Mouse (Mus musculus) limb, embryonic 13.5 days (tissue): ENCODE results near the gene Zfp846. TPM values are rescaled to one million over a fixed set of nuclear protein-coding genes. Genes with fewer than 3 reads are reported as not detected.
"Not testable (repeated sequence)": the region's sequence is repeated elsewhere in the genome, so short reads cannot be mapped to it uniquely, and the experiment has no call there.

Source experiments
- ATAC-seq: fragments of 200-750 bp; cut with Nextera tagmentation; 2 replicates; pipeline ENCODE4 v1.8.0; 2017; ENCODE audit warnings: low read depth, moderate number of reproducible peaks, moderate TSS enrichment; ENCODE audit not compliant: low FRiP score
- H3K27ac ChIP-seq: fragments of 300-500 bp; sonication (generic); 2 replicates; pipeline ENCODE4 v1.5.1; 2015; ENCODE audit warnings: inconsistent platforms, mild to moderate bottlenecking, moderate library complexity
- H3K27me3 ChIP-seq: fragments of 300-500 bp; sonication (generic); 2 replicates; pipeline ENCODE4 v1.6.1; 2015; ENCODE audit warnings: mild to moderate bottlenecking, inconsistent platforms
- H3K36me3 ChIP-seq: fragments of 300-500 bp; sonication (generic); 2 replicates; pipeline ENCODE4 v1.6.1; 2015; ENCODE audit warnings: inconsistent platforms, mild to moderate bottlenecking, moderate library complexity
- H3K4me1 ChIP-seq: fragments of 300-500 bp; sonication (generic); 2 replicates; pipeline ENCODE4 v1.6.1; 2015; ENCODE audit warnings: inconsistent platforms
- H3K4me2 ChIP-seq: fragments of 300-500 bp; sonication (generic); replicated peaks from 2 replicates; pipeline ENCODE4 v1.6.1; 2015; ENCODE audit warnings: inconsistent platforms, mild to moderate bottlenecking, moderate library complexity
- H3K4me3 ChIP-seq: fragments of 300-500 bp; sonication (generic); 2 replicates; pipeline ENCODE4 v1.5.1; 2015; ENCODE audit warnings: moderate library complexity, mild to moderate bottlenecking, inconsistent platforms
- H3K9ac ChIP-seq: fragments of 300-500 bp; sonication (generic); 2 replicates; pipeline ENCODE4 v1.6.1; 2015; ENCODE audit warnings: mild to moderate bottlenecking, inconsistent platforms
- H3K9me3 ChIP-seq: fragments of 300-500 bp; sonication (generic); 2 replicates; pipeline ENCODE4 v1.6.1; 2016; ENCODE audit warnings: inconsistent platforms
- WGBS: fragments of 180-500 bp; shearing (Covaris S2); methylation state at CpG from one replicate; pipeline ENCODE4 v1.1.7; 2015; 5-methylcytosine and 5-hydroxymethylcytosine counted together
- polyA plus RNA-seq: library from polyadenylated mRNA; unstranded; fragments of >200 nt; fragmentation: Nextera tagmentation; extraction: Ambion mirVana; gene quantifications from 2 replicates; pipeline ENCODE4 v1.2.1, GENCODE M21; 2015

Gene Zfp846
- polyA plus RNA-seq, 1 experiment from 2014 or later: 25.2 TPM

DNA sequence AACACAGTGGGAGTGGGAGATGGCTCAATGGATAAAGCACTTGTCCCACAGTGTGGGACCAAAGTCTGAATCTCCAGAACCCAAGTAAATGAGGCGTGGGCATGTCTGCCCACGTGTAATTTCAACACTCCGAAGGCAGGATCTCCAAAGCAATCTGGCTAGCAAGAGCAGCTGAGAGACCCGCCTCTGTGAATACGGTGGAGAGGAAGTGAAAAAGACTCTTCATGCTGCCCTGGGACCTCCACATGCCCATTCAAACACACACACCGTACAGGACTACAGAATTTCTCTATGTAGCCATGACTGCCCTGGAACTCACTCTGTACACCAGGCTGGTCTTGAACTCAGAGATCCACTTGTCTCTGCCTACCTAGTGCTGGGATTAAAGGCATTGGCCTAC lies 20.2 kb downstream of the Zfp846 start:
- no peaks in the 10 kb centered on the region for H3K9me3 ChIP-seq
- no peaks in the 10 kb centered on the region for H3K27me3 ChIP-seq
- no peak overlapping the region for H3K4me2 ChIP-seq
- peaks cover 23% of the 10 kb centered on the region for H3K36me3 ChIP-seq
- no peak overlapping the region for H3K9ac ChIP-seq
- no peak overlapping the region for H3K27ac ChIP-seq
- no peak overlapping the region for H3K4me3 ChIP-seq
- no peak for ATAC-seq
- no peaks in the 10 kb centered on the region for H3K4me1 ChIP-seq
- 84% methylated on average over 6 of the region's 6 CpGs for WGBS

DNA sequence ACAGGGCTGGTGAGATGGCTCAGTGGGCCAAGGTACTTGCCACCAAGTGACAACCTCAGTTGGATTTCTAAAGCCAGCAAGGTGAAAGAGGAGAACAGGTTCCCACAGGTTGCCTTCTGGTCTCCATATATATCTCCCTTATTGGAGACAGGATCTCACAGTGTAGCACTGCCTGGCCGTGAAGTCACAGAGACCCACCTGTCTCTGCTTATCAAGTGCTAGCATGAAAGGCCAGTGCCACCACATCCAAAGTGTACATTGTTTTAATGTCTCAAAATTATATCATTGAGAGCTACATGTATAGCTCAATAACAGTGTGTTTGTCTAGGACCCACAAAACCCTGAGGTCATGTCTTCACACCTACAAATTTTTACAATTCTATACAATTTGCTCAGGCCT lies 25.2 kb downstream of the Zfp846 start:
- WGBS: 92% methylated on average over 1 of the region's 1 CpGs
- no peaks in the 10 kb centered on the region for H3K4me1 ChIP-seq
- H3K4me3 ChIP-seq: peak overlapping the region; percentile 70; the same call in 1 of the 2 replicates
- no peak for ATAC-seq
- no peak overlapping the region for H3K27ac ChIP-seq
- peak overlapping the region; percentile 75; the same call in 1 of the 2 replicates for H3K4me2 ChIP-seq
- no peaks in the 10 kb centered on the region for H3K27me3 ChIP-seq
- H3K9me3 ChIP-seq: no peaks in the 10 kb centered on the region
- H3K36me3 ChIP-seq: peaks cover 19% of the 10 kb centered on the region
- no peak overlapping the region for H3K9ac ChIP-seq

DNA sequence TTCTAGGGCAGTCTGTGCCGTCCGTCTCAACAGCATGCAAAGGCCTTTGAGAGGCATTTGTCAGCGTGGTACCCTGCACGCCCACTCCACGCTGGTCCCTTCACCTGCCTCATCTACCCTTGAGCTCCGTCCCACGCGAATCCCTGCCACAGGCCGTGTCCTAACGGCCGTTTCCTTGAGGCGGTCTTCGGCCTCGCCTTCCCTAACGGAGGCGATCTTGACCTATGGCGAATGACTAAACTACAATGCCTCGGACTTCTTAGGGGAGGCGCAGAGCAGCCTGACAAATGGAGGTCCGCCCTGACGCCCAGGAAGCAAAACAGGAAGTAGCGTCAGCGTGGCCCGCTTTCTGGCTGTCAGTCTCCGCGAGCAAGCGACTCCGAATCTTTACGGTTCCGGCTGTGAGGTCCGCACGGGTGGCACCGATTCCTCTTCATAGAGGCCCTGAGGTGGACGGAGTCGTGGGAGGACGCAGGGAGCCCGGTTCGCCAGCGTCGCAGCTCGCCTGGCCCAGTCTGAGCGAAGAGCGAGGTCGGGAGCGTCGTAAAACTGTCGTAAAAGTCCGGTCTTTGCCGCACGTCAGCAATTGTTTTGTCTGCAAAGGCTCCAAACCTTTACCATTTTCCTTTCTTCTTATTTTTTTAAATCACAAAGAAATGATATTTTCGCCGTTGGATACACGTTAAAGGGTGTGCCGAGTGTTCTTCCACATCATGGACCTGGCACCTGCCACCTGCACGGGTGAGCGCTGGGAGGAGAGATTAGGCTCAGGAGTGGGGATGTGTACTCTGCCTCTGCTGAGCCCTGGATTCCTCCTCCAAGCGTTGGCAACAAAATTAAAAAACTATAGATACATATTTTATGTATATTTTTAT lies 26.2 kb downstream of the Zfp846 start:
- Histone ChIP-seq H3K27ac (peak overlapping the region; percentile 96), H3K9ac (peak overlapping the region; percentile 86), H3K4me2 (peak overlapping the region; percentile 75), H3K27me3 (no peaks in the 10 kb centered on the region), H3K36me3 (peaks cover 14% of the 10 kb centered on the region), H3K4me1 (no peaks in the 10 kb centered on the region), H3K9me3 (no peaks in the 10 kb centered on the region), H3K4me3 (peak overlapping the region; percentile 70)
- peak; percentile 89 for ATAC-seq
- under 1% methylated on average over 57 of the region's 57 CpGs for WGBS

DNA sequence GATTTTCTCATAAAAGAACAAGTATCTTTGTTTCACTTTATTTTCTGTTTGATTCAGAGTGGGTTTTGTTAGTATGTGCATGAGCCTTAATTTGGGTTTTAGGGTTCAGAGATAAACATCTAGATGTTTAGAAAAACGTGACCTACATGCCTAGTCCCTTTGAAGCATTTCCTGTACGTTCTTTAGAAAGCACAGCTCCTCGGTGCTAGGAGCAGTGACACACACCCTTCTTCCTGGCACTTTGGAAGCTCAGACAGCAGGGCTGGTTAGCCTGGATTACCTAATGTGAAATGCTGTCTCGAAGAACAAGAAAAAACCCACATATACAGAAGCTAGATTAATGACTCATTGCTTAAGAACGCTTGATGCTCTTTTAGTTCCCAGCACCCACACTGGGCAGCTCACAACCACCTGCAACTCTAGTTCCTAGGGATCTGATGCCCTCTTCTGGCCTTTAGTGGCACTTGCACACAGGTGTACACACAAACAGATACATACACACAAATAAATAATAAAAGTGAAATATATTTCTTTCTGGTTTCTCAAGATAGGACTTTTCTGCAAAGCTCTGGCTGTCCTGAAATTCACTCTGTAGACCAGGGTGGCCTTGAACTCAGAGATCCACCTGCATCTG lies 28.9 kb downstream of the Zfp846 start:
- H3K4me1 ChIP-seq: no peaks in the 10 kb centered on the region
- no peak overlapping the region for H3K27ac ChIP-seq
- no peak overlapping the region for H3K9ac ChIP-seq
- H3K4me2 ChIP-seq: no peak overlapping the region
- H3K9me3 ChIP-seq: no peaks in the 10 kb centered on the region
- ATAC-seq: no peak
- peaks cover 11% of the 10 kb centered on the region for H3K36me3 ChIP-seq
- H3K27me3 ChIP-seq: no peaks in the 10 kb centered on the region
- H3K4me3 ChIP-seq: no peak overlapping the region
- 84% methylated on average over 5 of the region's 5 CpGs for WGBS

DNA sequence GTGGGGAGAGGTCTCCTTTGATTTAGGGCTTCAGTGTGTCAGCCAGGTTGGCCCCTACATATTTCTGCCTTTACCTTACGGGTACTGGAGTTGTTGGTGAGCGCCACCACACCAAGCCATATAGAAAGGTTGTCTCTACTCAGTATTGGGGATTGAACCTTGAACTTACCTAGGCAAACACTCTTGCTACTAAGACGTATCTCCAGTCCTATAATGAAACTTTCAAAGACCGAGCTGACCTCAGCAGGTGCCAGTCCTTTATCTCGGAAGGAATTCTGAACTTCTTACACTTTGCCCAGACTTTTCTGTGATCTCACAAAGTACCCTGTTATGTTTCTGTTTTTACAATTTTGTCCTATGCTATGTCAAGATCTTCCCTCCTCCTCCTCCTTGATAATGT lies 30.9 kb downstream of the Zfp846 start:
- WGBS: 78% methylated on average over 5 of the region's 5 CpGs
- ATAC-seq: no peak
- Histone ChIP-seq H3K27ac (no peak overlapping the region), H3K27me3 (no peaks in the 10 kb centered on the region), H3K36me3 (peaks cover 11% of the 10 kb centered on the region), H3K4me1 (no peaks in the 10 kb centered on the region), H3K4me2 (no peak overlapping the region), H3K9ac (no peak overlapping the region), H3K4me3 (no peak overlapping the region), H3K9me3 (no peaks in the 10 kb centered on the region)

DNA sequence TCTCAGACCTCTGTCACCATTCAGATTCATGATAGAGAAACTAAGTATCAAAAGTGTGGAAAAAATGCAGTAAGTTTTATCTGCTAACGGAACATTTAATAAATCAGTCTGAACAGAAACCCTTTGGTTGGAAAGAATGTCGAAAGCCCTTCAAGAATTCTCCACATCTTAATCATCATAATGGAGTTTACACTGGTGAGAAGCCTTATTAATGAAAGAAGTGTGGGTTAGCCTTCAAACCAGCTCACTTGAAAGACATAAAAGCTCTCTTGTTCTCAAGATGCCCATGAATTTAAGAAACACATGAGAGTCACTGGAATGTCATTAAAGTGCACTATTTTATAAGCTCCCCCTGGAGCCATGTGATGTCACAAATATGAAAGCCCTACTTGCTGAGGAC lies 35.6 kb downstream of the Zfp846 start:
- no peak overlapping the region for H3K4me2 ChIP-seq
- no peak overlapping the region for H3K9ac ChIP-seq
- H3K27ac ChIP-seq: no peak overlapping the region
- no peak for ATAC-seq
- H3K4me3 ChIP-seq: no peak overlapping the region
- H3K9me3 ChIP-seq: no peaks in the 10 kb centered on the region
- H3K4me1 ChIP-seq: no peaks in the 10 kb centered on the region
- no peaks in the 10 kb centered on the region for H3K27me3 ChIP-seq
- 0 out of 2 replicates have a peak, but pooled peaks cover 7% of the 10 kb centered on the region for H3K36me3 ChIP-seq
- 69% methylated on average over 2 of the region's 2 CpGs for WGBS

DNA sequence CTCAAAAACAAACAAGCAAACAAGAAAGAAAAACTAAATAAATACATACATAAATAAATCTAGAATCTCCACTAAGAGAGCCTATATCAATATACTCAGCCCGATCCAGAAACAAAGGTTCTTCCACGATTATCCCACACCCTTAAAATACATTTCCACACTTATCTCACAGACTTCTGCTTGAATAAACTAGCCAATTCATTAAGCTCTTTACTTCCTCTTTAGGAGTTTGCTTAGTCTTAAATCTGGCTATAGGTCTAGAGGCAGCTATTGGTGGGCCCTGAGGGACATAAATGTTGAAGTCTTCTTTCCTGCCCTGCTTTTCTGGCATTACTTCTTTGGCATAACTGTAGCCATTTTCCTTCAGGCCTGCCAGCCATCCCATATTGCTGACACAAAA lies 50.2 kb downstream of the Zfp846 start:
- H3K9me3 ChIP-seq: 0 out of 2 replicates have a peak, but pooled peaks cover 6% of the 10 kb centered on the region
- H3K4me1 ChIP-seq: no peaks in the 10 kb centered on the region
- no peak overlapping the region for H3K9ac ChIP-seq
- no peak overlapping the region for H3K27ac ChIP-seq
- H3K4me3 ChIP-seq: no peak overlapping the region
- WGBS: 96% methylated on average over 2 of the region's 2 CpGs
- H3K27me3 ChIP-seq: no peaks in the 10 kb centered on the region
- no peak for ATAC-seq
- no peak overlapping the region for H3K4me2 ChIP-seq
- H3K36me3 ChIP-seq: peaks cover 4% of the 10 kb centered on the region; the same call in 1 of the 2 replicates

DNA sequence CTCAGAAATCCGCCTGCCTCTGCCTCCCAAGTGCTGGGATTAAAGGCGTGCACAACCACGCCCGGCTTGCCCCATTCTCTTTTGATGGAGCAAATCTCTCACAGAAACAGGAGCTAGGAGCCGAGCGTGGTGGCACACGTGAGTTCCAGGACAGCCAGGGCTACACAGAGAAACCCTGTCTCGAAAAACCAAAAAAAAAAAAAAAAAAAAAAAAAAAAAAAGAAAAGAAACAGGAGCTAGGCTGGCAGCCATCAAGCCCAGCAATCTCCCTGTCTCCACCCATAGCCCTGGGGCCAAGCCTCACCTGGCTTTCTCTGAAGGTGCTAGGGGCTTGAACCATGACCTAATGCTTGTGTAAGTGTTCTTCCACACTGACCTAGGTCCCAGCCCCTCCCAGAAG lies 54.6 kb downstream of the Zfp846 start:
- H3K27ac ChIP-seq, H3K9me3 ChIP-seq, H3K27me3 ChIP-seq, ATAC-seq, H3K4me2 ChIP-seq, H3K9ac ChIP-seq, H3K4me3 ChIP-seq, H3K4me1 ChIP-seq: not testable (repeated sequence)
- peaks cover 24% of the 10 kb centered on the region for H3K36me3 ChIP-seq
- 92% methylated on average over 8 of the region's 8 CpGs for WGBS

DNA sequence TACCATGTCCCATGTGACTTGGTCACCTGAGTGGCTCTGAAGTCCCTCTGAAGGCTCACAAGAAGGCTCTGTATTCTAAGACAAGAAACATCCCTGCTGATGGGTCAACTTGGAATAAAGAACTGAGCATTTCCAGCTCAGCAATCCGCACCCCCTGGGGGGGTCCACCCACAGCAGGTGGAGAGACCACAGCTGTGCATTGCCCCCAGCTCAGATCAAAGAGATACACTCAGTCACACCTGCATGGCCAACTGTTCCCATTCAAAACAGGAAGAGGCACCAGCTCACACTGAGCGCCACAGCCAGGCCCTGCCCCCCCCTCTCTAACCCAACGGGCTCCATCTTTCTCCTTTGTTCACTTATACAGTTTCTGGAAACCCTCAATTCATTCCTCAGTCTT lies 55.2 kb downstream of the Zfp846 start:
- H3K4me2 ChIP-seq: no peak overlapping the region
- no peak overlapping the region for H3K9ac ChIP-seq
- 69% methylated on average over 3 of the region's 3 CpGs for WGBS
- H3K4me3 ChIP-seq: no peak overlapping the region
- H3K36me3 ChIP-seq: peaks cover 24% of the 10 kb centered on the region
- no peaks in the 10 kb centered on the region for H3K27me3 ChIP-seq
- no peak for ATAC-seq
- H3K4me1 ChIP-seq: peaks cover 7% of the 10 kb centered on the region
- H3K27ac ChIP-seq: no peak overlapping the region
- 0 out of 2 replicates have a peak, but pooled peaks cover 6% of the 10 kb centered on the region for H3K9me3 ChIP-seq

DNA sequence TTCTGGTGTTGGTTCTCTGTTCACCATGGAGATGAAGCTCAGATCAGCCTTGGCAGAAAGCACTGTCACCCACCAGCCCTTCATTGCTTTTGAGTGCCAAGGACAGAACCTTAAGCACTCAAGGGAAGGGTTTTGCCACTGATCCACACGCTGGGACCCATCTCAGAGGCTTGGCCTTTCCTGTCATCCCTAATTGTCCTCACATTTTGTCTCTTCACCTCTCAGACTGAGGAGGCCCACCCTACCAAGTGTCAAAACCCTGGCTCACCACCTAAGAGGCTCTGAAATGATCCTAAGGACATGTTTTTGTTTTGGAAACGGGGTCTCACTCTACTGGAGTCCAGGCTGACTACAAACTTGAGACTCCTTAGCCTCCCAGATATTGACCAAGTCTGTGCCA lies 55.7 kb downstream of the Zfp846 start:
- no peak overlapping the region for H3K27ac ChIP-seq
- no peak overlapping the region for H3K4me2 ChIP-seq
- ATAC-seq: no peak
- peaks cover 24% of the 10 kb centered on the region for H3K36me3 ChIP-seq
- 0 out of 2 replicates have a peak, but pooled peaks cover 5% of the 10 kb centered on the region for H3K9me3 ChIP-seq
- WGBS: 78% methylated on average over 2 of the region's 2 CpGs
- H3K9ac ChIP-seq: no peak overlapping the region
- H3K4me1 ChIP-seq: peaks cover 12% of the 10 kb centered on the region
- no peak overlapping the region for H3K4me3 ChIP-seq
- H3K27me3 ChIP-seq: no peaks in the 10 kb centered on the region

DNA sequence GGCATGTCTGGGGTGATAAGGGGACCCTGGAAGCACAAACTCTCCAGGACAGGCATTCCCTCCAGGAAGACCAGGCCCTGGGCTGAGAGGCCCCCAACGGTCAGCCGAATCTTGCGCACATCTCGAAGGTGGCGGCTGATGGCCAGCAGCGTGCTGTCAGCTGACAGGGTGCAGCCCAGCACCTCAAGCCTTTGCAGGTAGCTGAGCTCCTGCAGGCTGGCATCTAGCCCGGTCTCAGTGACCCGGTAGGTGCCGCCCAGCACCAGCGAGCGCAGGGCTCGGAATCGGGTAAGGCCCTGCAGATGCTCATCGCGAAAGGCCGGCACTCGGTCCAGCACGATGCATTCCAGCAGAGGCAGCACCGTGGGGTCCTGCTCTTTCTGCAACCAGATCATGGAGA lies 57.5 kb downstream of the Zfp846 start:
- no peak overlapping the region for H3K9ac ChIP-seq
- H3K36me3 ChIP-seq: peaks cover 24% of the 10 kb centered on the region
- no peak overlapping the region for H3K4me2 ChIP-seq
- H3K4me3 ChIP-seq: no peak overlapping the region
- no peaks in the 10 kb centered on the region for H3K27me3 ChIP-seq
- no peak overlapping the region for H3K27ac ChIP-seq
- H3K9me3 ChIP-seq: no peaks in the 10 kb centered on the region
- no peak for ATAC-seq
- WGBS: 96% methylated on average over 19 of the region's 19 CpGs
- peaks cover 14% of the 10 kb centered on the region for H3K4me1 ChIP-seq

DNA sequence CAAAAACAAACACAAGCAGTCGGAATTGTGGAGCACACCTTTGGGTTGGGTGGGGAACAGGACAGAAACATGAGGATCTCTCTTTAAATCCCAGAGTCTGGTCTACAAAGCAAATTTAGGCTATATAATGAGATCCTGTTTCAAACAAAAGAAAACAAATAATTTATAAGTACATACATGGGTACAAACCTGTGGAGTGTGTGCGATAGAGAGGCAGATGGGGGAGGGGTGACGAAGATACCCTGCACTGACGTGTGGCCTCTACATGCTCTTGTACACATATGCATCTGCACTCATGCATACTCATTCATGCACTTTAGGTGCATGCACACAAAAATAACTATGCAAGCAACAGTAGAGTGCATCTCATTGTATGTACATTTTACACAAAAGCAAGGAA lies 58.4 kb downstream of the Zfp846 start:
- no peak overlapping the region for H3K27ac ChIP-seq
- no peak overlapping the region for H3K9ac ChIP-seq
- no peak for ATAC-seq
- no peak overlapping the region for H3K4me3 ChIP-seq
- 86% methylated on average over 4 of the region's 4 CpGs for WGBS
- no peaks in the 10 kb centered on the region for H3K9me3 ChIP-seq
- no peak overlapping the region for H3K4me2 ChIP-seq
- H3K4me1 ChIP-seq: peaks cover 19% of the 10 kb centered on the region
- H3K36me3 ChIP-seq: peaks cover 24% of the 10 kb centered on the region
- H3K27me3 ChIP-seq: no peaks in the 10 kb centered on the region
